Mouse (Mus musculus): Measurements from ENCODE around the gene Lbhd2. TPM values are rescaled to one million over a fixed set of nuclear protein-coding genes. Genes with fewer than 3 reads are reported as not detected.
A peak's percentile ranks its signal among the peaks of the same experiment; 100 is the strongest.

Gene Lbhd2
- polyA plus RNA-seq (2014; fragmentation: Nextera tagmentation; extraction: Ambion mirVana): 0.63 TPM in 1 of 2 replicates, not detected in the other

- H3K9me3 ChIP-seq (ENCODE audit: control insufficient read depth, low read length): no peaks in the 10 kb centered on the region
- peak within 1 kb of the TSS; percentile 30; the same call in 1 of the 2 replicates for H3K9ac ChIP-seq (ENCODE audit: low read length)
- no peak for ATAC-seq (ENCODE audit: insufficient number of reproducible peaks, low FRiP score, low TSS enrichment, low read depth)
- peak within 1 kb of the TSS; percentile 32; the same call in 1 of the 2 replicates for H3K4me2 ChIP-seq (ENCODE audit: low read depth, severe bottlenecking)
- no peak for DNase-seq (ENCODE audit: low spot score)
- H3K36me3 ChIP-seq (ENCODE audit: control insufficient read depth, insufficient read depth, low read length): no peaks in the 10 kb centered on the region
- 3% methylated on average over 24 of the region's 24 CpGs for WGBS
- peak within 1 kb of the TSS; percentile 7 for H3K4me3 ChIP-seq (ENCODE audit: low read depth, low read length)
- 0 out of 2 replicates have a peak within 1 kb of the TSS, but pooled peaks have one; percentile 8 for H3K27ac ChIP-seq (replicated peaks; ENCODE audit: low read depth, low read length)
- H3K4me1 ChIP-seq (ENCODE audit: control insufficient read depth, insufficient read depth, low read length): 0 out of 2 replicates have a peak, but pooled peaks cover 2% of the 10 kb centered on the region
- H3K27me3 ChIP-seq (ENCODE audit: control insufficient read depth, insufficient read depth, low read length): peaks cover 38% of the 10 kb centered on the region
Observed at GRCm38 (mm10) chr12:111406622-111407021, at the start of gene Lbhd2. TSS of gene Lbhd2 (plus strand) at chr12:111406809.

DNA sequence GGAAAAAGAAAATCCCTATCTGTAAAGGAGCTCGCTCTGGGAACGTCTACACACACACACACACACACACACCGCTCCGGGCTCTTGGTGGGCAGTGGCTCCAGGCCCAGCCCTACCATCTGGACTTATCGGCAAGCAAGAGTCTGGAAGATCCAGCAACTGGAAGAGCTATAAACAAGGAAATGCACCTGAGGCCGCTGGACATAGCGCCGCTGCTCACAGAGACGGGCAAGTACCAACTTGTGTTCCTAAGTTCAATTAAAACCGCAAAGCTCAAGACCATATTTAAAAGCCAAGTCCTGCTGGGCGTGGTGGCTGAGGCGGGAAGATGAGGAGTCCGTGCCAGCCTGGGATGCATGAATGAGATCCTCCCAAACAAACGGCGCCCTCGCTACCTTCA is 45.9 kb upstream of the Lbhd2 start:
- H3K9ac ChIP-seq (ENCODE audit: low read length): no peak overlapping the region
- WGBS: 79% methylated on average over 16 of the region's 16 CpGs
- H3K4me1 ChIP-seq (ENCODE audit: control insufficient read depth, insufficient read depth, low read length): peaks cover 19% of the 10 kb centered on the region
- H3K36me3 ChIP-seq (ENCODE audit: control insufficient read depth, insufficient read depth, low read length): no peaks in the 10 kb centered on the region
- H3K4me3 ChIP-seq (ENCODE audit: low read depth, low read length): no peak overlapping the region
- H3K4me2 ChIP-seq (ENCODE audit: low read depth, severe bottlenecking): no peak overlapping the region
- no peak overlapping the region for H3K27ac ChIP-seq (replicated peaks; ENCODE audit: low read depth, low read length)
- H3K9me3 ChIP-seq (ENCODE audit: control insufficient read depth, low read length): no peaks in the 10 kb centered on the region
- H3K27me3 ChIP-seq (ENCODE audit: control insufficient read depth, insufficient read depth, low read length): no peaks in the 10 kb centered on the region
- no peak for ATAC-seq (ENCODE audit: insufficient number of reproducible peaks, low FRiP score, low TSS enrichment, low read depth)
- no peak for DNase-seq (ENCODE audit: low spot score)

GRCm38 (mm10) chr12:111361319-111362098 is 45.1 kb upstream of the Lbhd2 start:
- no peaks in the 10 kb centered on the region for H3K27me3 ChIP-seq (ENCODE audit: control insufficient read depth, insufficient read depth, low read length)
- WGBS: 46% methylated on average over 14 of the region's 14 CpGs
- H3K4me1 ChIP-seq (ENCODE audit: control insufficient read depth, insufficient read depth, low read length): peaks cover 19% of the 10 kb centered on the region
- H3K36me3 ChIP-seq (ENCODE audit: control insufficient read depth, insufficient read depth, low read length): no peaks in the 10 kb centered on the region
- no peak overlapping the region for H3K4me3 ChIP-seq (ENCODE audit: low read depth, low read length)
- ATAC-seq (ENCODE audit: insufficient number of reproducible peaks, low FRiP score, low TSS enrichment, low read depth) (peak; percentile 29; the same call in 1 of the 2 replicates), DNase-seq (ENCODE audit: low spot score) (peak; percentile 48)
- H3K27ac ChIP-seq (replicated peaks; ENCODE audit: low read depth, low read length): no peak overlapping the region
- no peaks in the 10 kb centered on the region for H3K9me3 ChIP-seq (ENCODE audit: control insufficient read depth, low read length)
- H3K9ac ChIP-seq (ENCODE audit: low read length): no peak overlapping the region
- no peak overlapping the region for H3K4me2 ChIP-seq (ENCODE audit: low read depth, severe bottlenecking)

GRCm38 (mm10) chr12:111364234-111364633 is 42.4 kb upstream of the Lbhd2 start:
- WGBS: 90% methylated on average over 3 of the region's 3 CpGs
- ATAC-seq (ENCODE audit: insufficient number of reproducible peaks, low FRiP score, low TSS enrichment, low read depth) (no peak), DNase-seq (ENCODE audit: low spot score) (no peak)
- Histone ChIP-seq H3K36me3 (ENCODE audit: control insufficient read depth, insufficient read depth, low read length) (no peaks in the 10 kb centered on the region), H3K4me3 (ENCODE audit: low read depth, low read length) (no peak overlapping the region), H3K27ac (replicated peaks; ENCODE audit: low read depth, low read length) (no peak overlapping the region), H3K27me3 (ENCODE audit: control insufficient read depth, insufficient read depth, low read length) (no peaks in the 10 kb centered on the region), H3K4me2 (ENCODE audit: low read depth, severe bottlenecking) (no peak overlapping the region), H3K4me1 (ENCODE audit: control insufficient read depth, insufficient read depth, low read length) (peaks cover 33% of the 10 kb centered on the region), H3K9me3 (ENCODE audit: control insufficient read depth, low read length) (no peaks in the 10 kb centered on the region), H3K9ac (ENCODE audit: low read length) (no peak overlapping the region)

- DNase-seq (ENCODE audit: low spot score) (no peak), ATAC-seq (ENCODE audit: insufficient number of reproducible peaks, low FRiP score, low TSS enrichment, low read depth) (no peak)
- Histone ChIP-seq H3K4me3 (ENCODE audit: low read depth, low read length) (no peak overlapping the region), H3K4me2 (ENCODE audit: low read depth, severe bottlenecking) (no peak overlapping the region), H3K27me3 (ENCODE audit: control insufficient read depth, insufficient read depth, low read length) (no peaks in the 10 kb centered on the region), H3K4me1 (ENCODE audit: control insufficient read depth, insufficient read depth, low read length) (peaks cover 20% of the 10 kb centered on the region), H3K36me3 (ENCODE audit: control insufficient read depth, insufficient read depth, low read length) (no peaks in the 10 kb centered on the region), H3K27ac (replicated peaks; ENCODE audit: low read depth, low read length) (no peak overlapping the region), H3K9ac (ENCODE audit: low read length) (no peak overlapping the region), H3K9me3 (ENCODE audit: control insufficient read depth, low read length) (no peaks in the 10 kb centered on the region)
- 89% methylated on average over 7 of the region's 7 CpGs for WGBS
Observed at GRCm38 (mm10) chr12:111367065-111367464, 39.5 kb upstream of the Lbhd2 start.

DNA sequence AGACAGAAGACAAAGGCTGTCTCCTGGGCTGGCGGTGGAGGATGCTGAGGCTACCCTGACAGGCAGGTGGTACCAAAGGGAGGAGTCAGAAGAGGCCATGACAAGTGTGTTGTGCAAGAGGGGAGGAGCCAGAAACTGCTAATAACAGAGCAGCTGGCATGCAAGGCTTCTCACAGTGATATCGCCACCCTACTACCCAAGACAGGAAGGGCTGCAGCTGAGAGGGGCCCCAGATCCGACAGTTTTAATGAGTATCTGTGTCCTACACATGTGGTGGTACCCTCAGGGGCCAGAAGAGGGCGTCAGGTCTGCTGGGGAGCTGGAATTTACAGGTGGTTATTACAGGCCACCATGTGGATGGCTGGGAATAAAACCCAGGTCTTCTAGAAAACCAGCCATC is 36.4 kb upstream of the Lbhd2 start:
- peaks cover 13% of the 10 kb centered on the region for H3K4me1 ChIP-seq (ENCODE audit: control insufficient read depth, insufficient read depth, low read length)
- no peak overlapping the region for H3K4me2 ChIP-seq (ENCODE audit: low read depth, severe bottlenecking)
- no peaks in the 10 kb centered on the region for H3K36me3 ChIP-seq (ENCODE audit: control insufficient read depth, insufficient read depth, low read length)
- no peak overlapping the region for H3K27ac ChIP-seq (replicated peaks; ENCODE audit: low read depth, low read length)
- DNase-seq (ENCODE audit: low spot score) (no peak), ATAC-seq (ENCODE audit: insufficient number of reproducible peaks, low FRiP score, low TSS enrichment, low read depth) (no peak)
- no peaks in the 10 kb centered on the region for H3K9me3 ChIP-seq (ENCODE audit: control insufficient read depth, low read length)
- H3K4me3 ChIP-seq (ENCODE audit: low read depth, low read length): no peak overlapping the region
- WGBS: 57% methylated on average over 4 of the region's 4 CpGs
- no peak overlapping the region for H3K9ac ChIP-seq (ENCODE audit: low read length)
- no peaks in the 10 kb centered on the region for H3K27me3 ChIP-seq (ENCODE audit: control insufficient read depth, insufficient read depth, low read length)

- Histone ChIP-seq H3K9me3 (ENCODE audit: control insufficient read depth, low read length) (no peaks in the 10 kb centered on the region), H3K36me3 (ENCODE audit: control insufficient read depth, insufficient read depth, low read length) (no peaks in the 10 kb centered on the region), H3K4me1 (ENCODE audit: control insufficient read depth, insufficient read depth, low read length) (peaks cover 20% of the 10 kb centered on the region), H3K4me3 (ENCODE audit: low read depth, low read length) (no peak overlapping the region), H3K27ac (replicated peaks; ENCODE audit: low read depth, low read length) (no peak overlapping the region), H3K27me3 (ENCODE audit: control insufficient read depth, insufficient read depth, low read length) (no peaks in the 10 kb centered on the region), H3K4me2 (ENCODE audit: low read depth, severe bottlenecking) (no peak overlapping the region), H3K9ac (ENCODE audit: low read length) (no peak overlapping the region)
- ATAC-seq (ENCODE audit: insufficient number of reproducible peaks, low FRiP score, low TSS enrichment, low read depth) (no peak), DNase-seq (ENCODE audit: low spot score) (no peak)
- 80% methylated on average over 7 of the region's 7 CpGs for WGBS
Observed at GRCm38 (mm10) chr12:111371905-111372304, 34.7 kb upstream of the Lbhd2 start.

DNA sequence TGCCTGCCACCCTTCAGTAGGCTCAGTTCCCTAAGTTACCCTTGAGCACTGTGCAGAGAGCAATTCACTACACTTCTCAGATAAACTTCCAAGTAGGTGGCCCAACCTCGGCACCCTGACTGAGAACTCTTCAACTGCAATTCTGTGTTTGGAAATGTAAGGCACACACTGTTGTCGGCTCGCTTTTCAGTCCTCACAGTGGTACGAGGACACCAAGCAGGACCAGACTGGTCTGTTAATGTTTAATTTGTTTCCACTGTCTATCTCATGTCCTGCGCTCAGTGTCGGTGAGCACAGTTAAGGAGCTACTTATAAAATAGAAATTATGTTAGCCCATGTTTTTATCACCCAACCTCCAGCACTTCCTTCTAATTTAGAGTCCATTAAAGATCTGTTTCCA is 33.2 kb upstream of the Lbhd2 start:
- WGBS: 89% methylated on average over 6 of the region's 6 CpGs
- Histone ChIP-seq H3K9me3 (ENCODE audit: control insufficient read depth, low read length) (no peaks in the 10 kb centered on the region), H3K27ac (replicated peaks; ENCODE audit: low read depth, low read length) (no peak overlapping the region), H3K4me2 (ENCODE audit: low read depth, severe bottlenecking) (no peak overlapping the region), H3K4me3 (ENCODE audit: low read depth, low read length) (no peak overlapping the region), H3K9ac (ENCODE audit: low read length) (no peak overlapping the region), H3K27me3 (ENCODE audit: control insufficient read depth, insufficient read depth, low read length) (no peaks in the 10 kb centered on the region), H3K36me3 (ENCODE audit: control insufficient read depth, insufficient read depth, low read length) (no peaks in the 10 kb centered on the region), H3K4me1 (ENCODE audit: control insufficient read depth, insufficient read depth, low read length) (peaks cover 14% of the 10 kb centered on the region)
- no peak for DNase-seq (ENCODE audit: low spot score)
- no peak for ATAC-seq (ENCODE audit: insufficient number of reproducible peaks, low FRiP score, low TSS enrichment, low read depth)

Measured in limb, embryonic 11.5 days (tissue).